Mouse (Mus musculus) cerebellum, adult (tissue): ENCODE data around the gene Cdc25b.

ENCODE experiments used
- ATAC-seq: cut with Nextera tagmentation; 2 replicates; pipeline ENCODE4 v1.9.2; 2017; ENCODE audit warnings: mild to moderate bottlenecking, moderate library complexity, mixed read lengths; ENCODE audit not compliant: insufficient number of reproducible peaks, low FRiP score, low TSS enrichment

Gene Cdc25b

DNA sequence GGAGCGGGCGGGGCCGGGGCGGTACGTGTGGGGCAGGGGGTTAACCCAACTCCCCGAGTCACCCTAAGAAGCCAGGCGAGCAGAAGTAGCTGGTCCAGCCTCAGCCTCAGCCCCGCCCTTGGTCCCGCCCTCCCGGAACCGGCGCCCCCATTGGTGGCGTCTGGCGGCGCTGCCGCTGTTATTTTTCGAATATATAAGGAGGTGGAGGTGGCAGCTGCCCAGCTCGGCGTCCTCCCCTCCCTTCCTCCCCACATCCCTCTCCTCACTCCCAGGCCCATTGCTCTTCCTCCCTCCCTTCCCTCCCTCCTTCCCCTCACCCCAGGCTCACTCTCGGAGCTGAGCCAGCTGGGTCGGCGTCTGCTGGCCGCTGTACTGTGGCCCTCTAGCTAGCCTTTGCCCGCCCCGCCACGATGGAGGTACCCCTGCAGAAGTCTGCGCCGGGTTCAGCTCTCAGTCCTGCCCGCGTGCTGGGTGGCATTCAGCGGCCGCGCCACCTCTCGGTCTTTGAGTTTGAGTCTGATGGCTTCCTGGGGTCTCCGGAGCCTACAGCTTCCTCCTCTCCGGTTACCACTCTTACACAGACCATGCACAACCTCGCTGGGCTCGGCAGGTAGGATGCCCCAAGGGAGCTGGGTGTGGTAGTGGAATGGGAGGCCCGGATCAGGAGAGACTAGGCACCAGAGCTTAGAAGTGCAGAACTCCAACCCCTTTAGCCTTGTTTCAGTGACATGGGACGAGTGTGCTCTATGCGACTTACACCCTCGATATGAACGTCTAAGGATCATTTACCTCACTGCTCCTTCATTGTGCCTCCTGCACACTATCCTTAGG is at the start of gene Cdc25b, which contains the start of gene Spef1:
Gene Cdc25b, plus strand, starts transcription at position 179 of the 831 bp plus-strand sequence.
Gene Spef1, minus strand, starts transcription at position 512 of the 831 bp plus-strand sequence.
- ATAC-seq: peak; percentile 84

DNA sequence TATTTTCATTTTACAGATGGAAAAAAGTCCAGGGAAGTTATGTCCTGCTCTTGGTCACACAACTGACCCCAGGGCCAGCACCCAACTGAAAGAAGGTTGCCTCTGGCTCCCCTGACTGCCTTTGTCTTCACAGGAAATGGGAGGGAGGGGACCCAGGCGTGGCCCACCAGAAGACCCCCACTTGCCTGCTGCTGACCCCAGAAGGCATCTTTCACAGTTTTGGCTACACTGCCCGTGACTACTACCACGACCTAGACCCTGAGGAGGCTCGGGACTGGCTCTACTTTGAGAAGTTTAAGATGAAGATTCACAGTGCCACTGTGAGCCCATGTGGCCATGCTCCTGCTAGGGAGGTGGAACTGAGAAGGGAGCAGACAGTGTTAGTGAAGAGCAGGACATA is 48.5 kb upstream of the Cdc25b start:
- ATAC-seq: no peak

DNA sequence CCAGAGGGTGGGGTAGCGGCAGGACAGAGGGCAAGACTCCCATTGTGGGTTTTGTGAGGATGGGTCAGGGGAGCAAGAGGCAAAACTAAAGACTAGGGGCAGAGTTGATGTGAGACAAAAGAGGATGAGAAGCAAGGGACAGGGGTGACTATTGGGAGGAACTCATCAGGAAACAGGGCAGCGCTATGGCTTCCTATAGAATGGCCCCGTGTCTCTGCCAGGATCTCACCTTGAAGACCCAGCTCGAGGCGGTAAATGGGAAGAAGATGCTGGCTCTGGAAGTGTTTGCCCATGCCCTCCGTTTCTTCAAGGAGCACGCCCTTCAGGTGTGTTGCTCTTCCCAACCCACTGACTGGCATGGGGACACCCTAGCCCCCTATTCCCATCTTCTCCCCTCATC is 48.0 kb upstream of the Cdc25b start:
- ATAC-seq: no peak

DNA sequence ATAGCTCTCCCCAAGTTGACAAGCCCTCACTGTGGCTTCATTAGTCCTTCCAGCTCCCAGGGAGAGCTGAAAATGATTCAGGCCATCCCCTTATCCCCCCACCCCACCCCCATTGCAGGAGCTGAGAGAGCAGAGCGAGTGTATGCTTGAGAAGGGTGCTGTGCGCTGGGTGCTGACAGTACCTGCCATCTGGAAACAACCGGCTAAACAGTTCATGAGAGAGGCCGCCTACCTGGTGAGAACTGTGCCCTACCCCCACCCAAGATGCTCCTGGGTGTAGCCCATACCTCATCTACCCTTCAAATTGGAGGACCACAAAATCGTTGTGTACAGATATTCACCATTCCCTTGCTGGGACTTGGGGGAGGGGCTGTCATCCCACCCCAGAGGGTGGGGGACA is 47.5 kb upstream of the Cdc25b start:
- no peak for ATAC-seq

DNA sequence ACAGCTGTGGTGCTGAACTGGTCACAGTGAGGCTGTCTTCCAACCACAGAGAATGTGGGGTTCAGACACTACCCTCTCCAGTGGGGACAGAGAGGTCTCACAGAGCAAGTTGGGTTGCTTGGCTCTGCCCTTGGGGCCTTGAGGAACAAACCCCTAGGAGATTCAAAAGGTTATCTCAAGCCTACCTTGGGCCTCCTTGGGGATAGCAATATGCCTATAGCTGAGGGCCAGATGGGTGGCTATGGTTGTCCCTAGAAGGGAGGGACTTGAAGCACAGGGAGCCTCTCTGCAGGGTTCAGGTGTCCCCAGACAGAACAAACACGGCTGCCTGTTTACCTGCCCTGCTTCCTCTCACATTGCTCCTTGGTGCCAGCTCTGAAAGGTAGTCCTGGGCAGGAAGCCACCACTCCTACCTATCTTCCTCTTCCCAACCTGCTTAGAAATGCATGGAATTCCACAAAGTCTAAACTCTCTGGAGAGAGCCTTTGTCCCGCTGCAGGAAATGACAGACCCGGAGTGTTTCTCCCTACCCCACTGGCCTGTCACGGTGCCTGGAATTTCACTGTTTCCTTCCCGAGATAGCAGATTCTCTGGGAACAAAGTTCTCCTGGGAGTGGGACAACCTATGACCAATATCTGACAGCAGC is 46.7 kb upstream of the Cdc25b start:
- ATAC-seq: no peak

DNA sequence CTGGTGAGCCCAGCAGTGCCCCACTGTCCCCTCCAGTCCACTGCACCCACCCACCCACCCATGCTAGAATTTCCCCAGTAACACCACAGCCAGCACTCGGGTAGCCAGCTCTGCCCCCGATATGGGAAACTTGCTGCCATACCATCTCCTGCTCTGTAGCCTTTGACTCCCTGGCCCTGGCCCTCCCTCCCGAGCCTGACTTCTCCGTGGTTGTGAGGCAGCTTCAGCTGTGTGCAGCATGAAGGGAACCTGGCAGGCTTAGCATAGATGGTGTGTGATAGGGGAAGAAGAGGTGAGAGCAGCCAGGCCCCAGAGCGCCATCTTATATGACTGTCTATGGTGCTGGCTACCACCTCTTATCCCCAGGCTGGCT is 46.2 kb upstream of the Cdc25b start:
- no peak for ATAC-seq

DNA sequence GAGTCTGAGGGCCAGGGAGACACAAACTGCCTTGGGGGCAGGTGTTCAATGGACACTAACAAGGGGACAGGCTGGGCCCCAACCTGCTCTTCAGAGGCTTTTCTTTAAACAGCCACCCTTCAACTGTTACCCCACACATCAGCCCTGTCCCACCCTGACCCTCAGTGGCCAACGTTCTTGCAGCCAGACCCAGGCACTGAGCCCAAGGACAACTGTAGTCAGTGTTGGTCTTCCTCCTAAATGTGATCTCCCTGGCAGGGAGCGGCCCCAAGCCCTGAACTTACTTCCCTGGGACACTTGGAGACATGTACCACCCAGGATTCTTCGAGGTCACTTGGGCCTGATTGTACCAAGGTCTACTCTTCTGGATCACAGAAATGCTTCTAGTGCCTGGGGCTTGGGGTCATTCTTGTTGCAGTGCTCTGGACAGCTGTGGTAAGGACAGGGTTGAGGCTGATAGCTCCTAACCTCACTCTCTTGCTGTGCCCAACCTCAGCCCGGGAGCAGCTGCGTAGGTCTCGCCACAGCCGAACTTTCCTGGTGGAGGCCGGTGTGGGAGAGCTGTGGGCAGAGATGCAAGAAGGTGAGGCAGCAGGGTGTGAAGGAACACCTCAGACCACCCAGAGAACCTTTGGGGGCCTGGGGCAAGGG is 45.3 kb upstream of the Cdc25b start:
- no peak for ATAC-seq

DNA sequence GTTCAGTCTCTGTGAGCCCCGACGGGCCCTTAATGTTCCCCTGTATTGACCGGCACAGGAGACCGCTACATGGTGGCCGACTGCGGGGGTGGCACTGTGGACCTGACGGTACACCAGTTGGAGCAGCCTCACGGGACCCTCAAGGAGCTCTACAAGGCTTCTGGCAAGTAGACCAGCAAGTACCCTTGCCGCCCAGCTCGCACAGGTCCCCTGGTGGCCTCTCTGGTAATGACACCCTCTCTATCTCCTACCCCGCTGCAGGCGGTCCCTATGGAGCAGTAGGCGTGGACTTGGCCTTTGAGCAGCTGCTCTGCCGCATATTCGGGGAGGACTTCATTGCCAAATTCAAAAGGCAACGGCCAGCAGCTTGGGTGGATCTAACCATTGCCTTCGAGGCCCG is 44.2 kb upstream of the Cdc25b start:
- ATAC-seq: no peak

DNA sequence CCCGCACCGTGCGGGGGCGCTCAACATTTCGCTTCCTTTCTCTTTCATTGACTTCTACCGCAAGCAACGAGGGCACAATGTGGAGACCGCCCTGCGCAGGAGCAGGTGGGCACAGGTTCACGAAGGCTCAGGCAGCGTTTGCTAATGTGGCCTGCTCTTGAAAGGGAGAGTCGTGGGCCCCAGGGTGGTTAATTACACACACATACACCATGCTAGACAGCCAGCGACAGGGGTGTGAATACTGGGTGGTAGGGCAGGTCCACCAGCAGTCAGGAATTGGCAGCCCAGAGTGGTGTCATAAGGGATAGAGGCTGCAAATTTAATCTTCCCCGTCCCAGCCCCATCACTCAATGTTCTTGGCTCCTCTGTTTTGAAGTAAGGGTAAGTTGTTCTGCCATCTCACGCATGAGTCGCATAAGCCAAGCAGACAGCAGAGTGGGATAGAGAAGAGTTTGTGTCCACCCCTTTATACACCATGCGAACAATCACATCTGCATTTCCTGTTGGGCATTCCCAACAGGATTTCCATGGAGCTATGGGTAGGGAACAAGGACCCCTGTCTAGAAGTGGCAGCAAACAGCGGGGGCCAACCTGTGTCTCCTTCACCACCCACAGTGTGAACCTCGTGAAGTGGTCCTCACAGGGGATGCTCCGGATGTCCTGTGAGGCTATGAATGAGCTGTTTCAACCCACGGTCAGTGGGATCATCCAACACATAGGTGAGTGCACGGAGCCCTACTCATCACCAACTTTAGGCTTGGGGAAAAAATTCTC is 43.6 kb upstream of the Cdc25b start:
- no peak for ATAC-seq

DNA sequence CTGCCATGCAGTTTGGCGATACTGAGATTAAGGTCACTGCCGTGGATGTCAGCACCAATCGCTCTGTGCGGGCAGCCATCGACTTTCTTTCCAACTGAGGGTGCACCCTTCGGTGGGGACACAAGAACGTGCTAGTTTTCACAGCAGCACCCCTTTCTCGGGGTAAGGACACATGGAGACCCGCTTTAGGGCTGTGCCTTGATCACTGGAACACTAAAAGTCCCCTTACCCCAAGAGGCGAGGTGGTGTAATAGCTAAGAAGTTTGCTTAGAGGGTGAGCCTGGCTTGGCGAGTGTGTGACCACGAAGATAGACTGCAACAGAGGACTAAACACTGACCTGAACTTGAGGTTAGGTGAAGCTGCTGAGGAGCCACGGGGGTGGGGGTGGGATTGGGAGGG is 41.6 kb upstream of the Cdc25b start:
- no peak for ATAC-seq

DNA sequence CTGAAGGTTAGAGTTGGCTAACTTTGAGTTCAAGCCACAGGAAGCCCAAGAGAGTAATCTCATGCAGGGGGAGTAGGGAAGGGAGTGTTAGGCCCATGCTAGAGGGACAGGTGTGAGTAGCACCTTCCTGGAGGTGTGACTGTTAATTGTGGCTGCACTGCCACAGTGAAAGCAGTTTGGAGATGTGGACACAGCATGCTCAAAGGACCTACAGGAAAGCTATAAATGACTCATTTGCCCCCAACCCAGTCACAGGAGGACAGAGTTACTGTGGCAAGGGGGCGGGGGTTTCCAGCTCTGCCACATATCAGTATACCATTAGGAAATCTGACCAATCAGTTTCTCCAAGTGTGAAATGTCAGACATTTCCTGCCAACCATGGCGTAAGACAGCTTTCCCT is 41.2 kb upstream of the Cdc25b start:
- no peak for ATAC-seq

DNA sequence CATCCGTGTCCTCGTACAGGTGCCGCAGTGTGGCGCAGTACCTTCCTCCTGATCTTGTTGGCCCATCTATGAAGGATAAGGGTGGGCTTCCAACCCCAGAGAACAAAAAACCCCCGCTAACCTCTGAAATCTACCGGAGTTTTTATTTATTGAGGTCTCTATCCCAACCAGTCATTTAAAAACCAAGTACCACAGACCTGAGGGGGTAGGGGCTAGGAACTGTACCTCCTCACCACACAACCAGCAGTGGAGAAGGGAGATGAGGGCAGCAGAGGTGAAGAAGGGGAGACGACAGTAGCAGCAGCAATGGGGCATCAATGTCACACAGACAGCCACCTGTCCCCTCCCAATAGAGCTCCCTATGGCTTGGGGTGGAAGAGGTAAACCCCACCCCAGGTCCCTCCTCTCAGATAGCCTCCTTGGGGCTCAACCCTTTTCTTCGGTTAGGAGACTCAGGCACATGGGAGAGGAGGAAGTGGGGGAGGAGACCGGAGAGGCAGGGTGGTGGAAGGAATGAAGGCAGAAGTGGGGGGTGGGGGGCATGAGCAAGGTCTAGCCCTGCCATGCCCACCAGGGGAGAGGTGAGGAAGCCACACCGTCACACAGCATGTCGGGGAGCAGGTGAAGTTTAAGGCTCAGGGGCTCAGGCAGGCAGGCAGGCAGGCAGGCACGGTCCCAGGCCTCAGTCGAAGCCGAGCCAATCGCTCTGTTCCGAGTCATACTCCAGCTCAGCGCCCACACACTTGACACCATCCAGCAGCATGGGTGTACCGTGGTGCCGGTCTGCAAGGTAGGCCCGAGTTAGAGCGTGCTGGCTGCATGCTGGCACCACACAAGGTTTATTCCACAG is 40.3 kb upstream of the Cdc25b start:
- ATAC-seq: no peak

DNA sequence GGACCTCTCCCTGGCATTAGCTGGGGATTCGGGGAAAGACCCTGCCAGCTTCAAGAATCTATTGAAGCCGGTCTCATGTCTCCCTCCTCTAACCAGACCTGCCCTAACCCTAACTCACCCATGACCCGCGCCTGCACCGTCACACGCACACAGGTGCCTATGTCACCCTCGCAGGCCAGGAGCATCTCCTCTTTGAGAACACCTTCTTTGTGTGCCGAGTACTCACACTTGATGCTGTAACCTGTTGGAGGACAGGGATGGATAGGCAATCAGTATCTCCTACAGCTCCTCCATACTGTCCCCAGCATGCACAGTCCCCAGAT is 39.7 kb upstream of the Cdc25b start:
- no peak for ATAC-seq

DNA sequence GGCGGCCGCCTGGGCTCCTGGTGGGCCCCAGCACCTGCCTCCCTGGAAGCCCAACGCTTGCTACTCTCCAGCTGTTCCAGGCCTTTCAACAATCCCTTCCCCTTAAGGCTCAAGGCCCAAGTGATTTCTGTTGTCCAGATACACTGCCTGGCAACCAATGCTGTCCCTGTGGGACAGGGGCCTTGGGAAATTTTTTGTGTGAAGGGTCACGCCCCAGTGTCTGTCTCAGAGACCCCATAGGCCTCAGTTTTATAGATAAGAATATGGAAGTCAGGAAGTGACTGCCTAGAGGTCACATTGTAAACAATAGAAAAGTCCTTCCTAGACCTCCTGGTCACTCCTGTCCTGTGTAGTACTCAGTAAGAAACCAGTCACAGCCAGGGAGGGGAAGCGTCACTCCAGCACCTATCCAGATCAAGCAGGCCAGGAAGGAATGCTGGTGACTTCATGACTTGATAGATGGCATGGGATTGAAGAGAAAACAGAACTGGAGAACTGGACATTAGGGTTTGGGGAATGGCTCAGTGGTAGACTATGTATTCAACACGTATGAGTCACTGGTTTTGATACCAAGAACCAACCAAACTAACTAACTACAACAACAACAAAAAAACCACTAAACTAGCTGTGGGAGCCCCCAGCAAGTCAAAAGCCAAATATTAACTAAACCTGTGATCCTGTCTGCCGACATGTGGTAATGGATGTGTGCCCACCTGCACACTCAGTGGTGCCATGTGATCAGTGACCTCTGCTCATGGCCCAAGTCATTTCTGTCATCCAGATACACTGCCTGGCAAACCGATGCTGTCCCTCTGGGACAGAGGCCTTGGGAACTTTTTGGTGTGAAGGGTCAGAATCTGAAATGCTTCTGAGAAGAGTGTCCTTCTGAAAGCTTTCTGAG is 38.1 kb upstream of the Cdc25b start:
- ATAC-seq: no peak

DNA sequence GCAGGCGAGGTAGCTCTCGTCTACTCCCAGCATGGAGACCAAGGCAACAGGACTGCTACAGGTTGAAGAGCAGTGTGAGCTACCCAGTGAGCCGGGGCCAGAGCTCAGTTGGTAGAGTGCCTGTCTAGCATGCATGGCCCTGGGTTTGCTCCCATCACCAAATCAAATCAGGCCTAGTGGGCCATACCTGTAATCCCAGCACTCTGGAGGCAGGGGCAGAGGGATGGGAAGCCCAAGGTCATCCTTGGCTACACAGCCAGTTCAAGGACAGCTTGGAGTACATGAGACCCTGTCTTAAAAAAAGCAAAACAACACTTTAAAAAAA is 37.5 kb upstream of the Cdc25b start:
- ATAC-seq: no peak

DNA sequence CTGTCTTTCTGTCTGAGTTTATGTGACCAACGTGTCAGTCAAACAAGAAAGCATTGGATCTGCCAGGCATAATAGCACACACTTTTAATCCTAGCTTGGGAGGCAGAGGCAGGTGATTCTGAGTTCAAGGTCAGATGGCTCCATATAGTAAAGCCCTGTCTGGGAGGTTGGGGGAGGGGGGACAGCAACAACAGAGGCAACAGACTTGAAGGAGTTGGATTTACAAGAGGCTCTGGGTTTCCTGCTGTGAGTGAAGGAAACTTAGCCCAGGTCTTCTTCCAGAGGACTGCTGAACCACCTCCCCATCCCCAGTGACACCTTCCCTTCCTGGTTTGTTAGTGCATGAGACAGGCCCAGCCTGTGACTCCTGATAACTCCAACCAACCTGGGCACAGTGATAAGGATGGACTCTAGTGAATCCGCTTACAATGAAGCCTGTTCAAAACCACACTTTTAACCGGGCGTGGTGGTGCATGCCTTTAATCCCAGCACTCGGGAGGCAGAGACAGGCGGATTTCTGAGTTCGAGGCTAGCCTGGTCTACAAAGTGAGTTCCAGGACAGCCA is 34.5 kb upstream of the Cdc25b start:
- no peak for ATAC-seq

DNA sequence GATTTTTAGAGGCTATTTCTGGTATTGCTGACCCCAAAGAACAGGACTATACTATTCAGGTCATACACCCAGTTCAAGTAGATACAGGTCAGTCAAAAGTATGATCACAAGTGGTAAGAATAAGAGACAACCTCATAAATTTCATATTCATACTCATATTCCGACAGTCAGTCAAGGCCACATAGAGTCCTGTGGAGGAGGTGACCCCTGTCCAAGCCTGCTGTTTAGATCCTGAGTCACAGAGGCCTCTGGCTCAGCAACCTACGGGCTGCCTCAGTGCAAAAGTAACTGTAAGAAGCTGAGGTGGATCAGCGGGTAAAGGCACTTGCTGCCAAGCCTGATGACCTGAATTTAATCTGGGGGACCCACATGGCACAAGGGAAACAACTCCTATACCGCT is 32.7 kb upstream of the Cdc25b start:
- ATAC-seq: no peak

DNA sequence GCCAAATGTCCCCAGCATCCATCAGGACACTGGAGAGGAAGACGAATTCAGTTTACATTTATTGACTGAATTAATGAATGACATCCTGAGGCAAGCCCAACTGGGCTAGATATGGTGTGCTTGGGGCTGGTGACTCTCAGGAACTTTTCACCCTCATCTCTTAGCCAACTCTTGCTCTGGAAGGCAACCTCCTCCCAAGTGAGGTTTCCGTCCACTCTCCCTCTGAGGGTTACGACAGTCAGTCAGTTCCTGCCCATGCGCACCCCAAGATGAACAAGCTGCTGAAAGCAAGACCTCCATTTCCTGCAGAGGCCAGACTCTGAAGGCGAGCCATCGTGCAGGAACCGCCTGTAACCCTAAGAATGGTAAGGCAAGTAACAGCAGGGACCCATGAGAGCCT is 29.8 kb upstream of the Cdc25b start:
- ATAC-seq: no peak

DNA sequence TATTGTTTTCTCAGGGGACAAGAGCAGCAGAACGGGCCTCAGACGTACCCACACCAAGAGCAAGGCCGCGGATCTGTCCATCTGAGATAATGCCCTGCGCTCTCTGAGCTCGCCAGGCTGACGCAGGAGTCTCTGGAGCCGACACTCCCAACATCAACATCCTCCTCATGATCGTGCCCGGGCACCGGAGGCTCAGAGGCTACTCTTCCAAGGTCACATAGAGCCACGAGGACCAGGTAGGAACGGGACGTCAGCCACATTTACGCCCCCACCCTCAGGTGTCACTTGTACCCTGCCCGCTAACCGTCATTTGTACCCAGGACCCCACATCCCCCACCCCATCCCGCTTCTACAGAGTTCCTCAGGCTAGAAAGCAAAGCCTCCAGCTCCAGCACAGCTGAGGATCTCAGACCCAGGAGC is 27.2 kb upstream of the Cdc25b start:
- ATAC-seq: peak; percentile 41; the same call in 1 of the 2 replicates
